Mouse (Mus musculus) midbrain, embryonic 16.5 days (tissue): ENCODE measurements around the gene Cebpb. TPM values are rescaled to one million over a fixed set of nuclear protein-coding genes. Genes with fewer than 3 reads are reported as not detected.
A peak's percentile ranks its signal among the peaks of the same experiment; 100 is the strongest.

ENCODE experiments used
- ATAC-seq: fragments of 200-750 bp; cut with Nextera tagmentation; 2 replicates; pipeline ENCODE4 v1.8.0; 2017; ENCODE audit warnings: moderate TSS enrichment
- H3K27ac ChIP-seq: fragments of 300-500 bp; sonication (generic); 2 replicates; pipeline ENCODE4 v1.5.1; 2014; ENCODE audit warnings: mild to moderate bottlenecking, low read length, mixed read lengths
- H3K27me3 ChIP-seq: fragments of 300-500 bp; sonication (generic); 2 replicates; pipeline ENCODE4 v1.6.1; 2014; ENCODE audit warnings: low read depth, low read length, mixed read lengths; ENCODE audit not compliant: control insufficient read depth, insufficient read depth
- H3K36me3 ChIP-seq: fragments of 300-500 bp; sonication (generic); 2 replicates; pipeline ENCODE4 v1.6.1; 2014; ENCODE audit warnings: mild to moderate bottlenecking, low read length, moderate library complexity, mixed read lengths; ENCODE audit not compliant: control insufficient read depth, insufficient read depth
- H3K4me1 ChIP-seq: fragments of 300-500 bp; sonication (generic); 2 replicates; pipeline ENCODE4 v1.6.1; 2014; ENCODE audit warnings: mild to moderate bottlenecking, low read length, mixed read lengths; ENCODE audit not compliant: control insufficient read depth, insufficient read depth
- H3K4me2 ChIP-seq: fragments of 300-500 bp; sonication (generic); 2 replicates; pipeline ENCODE4 v1.6.1; 2014; ENCODE audit warnings: mild to moderate bottlenecking, low read length, mixed read lengths
- H3K4me3 ChIP-seq: fragments of 300-500 bp; sonication (generic); 2 replicates; pipeline ENCODE4 v1.5.1; 2014; ENCODE audit warnings: low read depth, mild to moderate bottlenecking, low read length, moderate library complexity, mixed read lengths
- H3K9ac ChIP-seq: fragments of 300-500 bp; sonication (generic); 2 replicates; pipeline ENCODE4 v1.6.1; 2014; ENCODE audit warnings: low read depth, low read length, mixed read lengths
- H3K9me3 ChIP-seq: fragments of 300-500 bp; sonication (generic); replicated peaks from 2 replicates; pipeline ENCODE4 v1.6.1; 2014; ENCODE audit warnings: mild to moderate bottlenecking, low read length, mixed read lengths; ENCODE audit not compliant: control insufficient read depth, poor library complexity, severe bottlenecking
- WGBS: fragments of 180-500 bp; shearing (Covaris S2); extraction: QIAGEN DNeasy Blood & Tissue Kit; methylation state at CpG from one replicate; pipeline ENCODE4 v1.1.7; 2014; 5-methylcytosine and 5-hydroxymethylcytosine counted together
- polyA plus RNA-seq: library from polyadenylated mRNA; unstranded; fragments of >200 nt; fragmentation: Nextera tagmentation; extraction: Ambion mirVana; gene quantifications from 2 replicates; pipeline ENCODE4 v1.2.1, GENCODE M21; 2015

Cebpb gene
- polyA plus RNA-seq, 1 experiment from 2014 or later = 0.60 TPM

DNA sequence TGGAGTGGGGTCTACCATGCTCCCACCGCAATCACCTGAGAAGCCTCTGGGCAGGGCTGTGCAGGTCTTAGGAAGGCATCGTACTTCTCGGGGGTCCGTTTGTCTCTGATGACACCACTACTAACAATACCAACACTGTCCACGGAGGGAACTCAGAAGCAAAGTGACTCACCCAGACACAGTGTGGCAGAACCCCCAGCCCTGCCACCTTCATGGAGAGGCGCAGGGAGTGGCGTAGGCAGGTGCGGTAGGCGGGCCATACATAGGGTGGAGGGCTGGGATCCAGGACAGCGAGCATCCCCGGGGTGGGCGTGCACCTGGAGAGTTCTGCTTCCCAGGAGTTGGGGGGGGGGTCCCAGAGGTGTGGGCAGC is 603 bp upstream of the Cebpb start:
- Histone ChIP-seq H3K4me3 (peak overlapping the region; percentile 64), H3K27me3 (peaks cover 45% of the 10 kb centered on the region), H3K4me2 (peak overlapping the region; percentile 87), H3K36me3 (no peaks in the 10 kb centered on the region), H3K9ac (peak overlapping the region; percentile 56; the same call in 1 of the 2 replicates), H3K9me3 (no peaks in the 10 kb centered on the region), H3K4me1 (peaks cover 11% of the 10 kb centered on the region), H3K27ac (no peak overlapping the region)
- ATAC-seq = peak; percentile 50
- WGBS = 26% methylated on average over 12 of the region's 12 CpGs

DNA sequence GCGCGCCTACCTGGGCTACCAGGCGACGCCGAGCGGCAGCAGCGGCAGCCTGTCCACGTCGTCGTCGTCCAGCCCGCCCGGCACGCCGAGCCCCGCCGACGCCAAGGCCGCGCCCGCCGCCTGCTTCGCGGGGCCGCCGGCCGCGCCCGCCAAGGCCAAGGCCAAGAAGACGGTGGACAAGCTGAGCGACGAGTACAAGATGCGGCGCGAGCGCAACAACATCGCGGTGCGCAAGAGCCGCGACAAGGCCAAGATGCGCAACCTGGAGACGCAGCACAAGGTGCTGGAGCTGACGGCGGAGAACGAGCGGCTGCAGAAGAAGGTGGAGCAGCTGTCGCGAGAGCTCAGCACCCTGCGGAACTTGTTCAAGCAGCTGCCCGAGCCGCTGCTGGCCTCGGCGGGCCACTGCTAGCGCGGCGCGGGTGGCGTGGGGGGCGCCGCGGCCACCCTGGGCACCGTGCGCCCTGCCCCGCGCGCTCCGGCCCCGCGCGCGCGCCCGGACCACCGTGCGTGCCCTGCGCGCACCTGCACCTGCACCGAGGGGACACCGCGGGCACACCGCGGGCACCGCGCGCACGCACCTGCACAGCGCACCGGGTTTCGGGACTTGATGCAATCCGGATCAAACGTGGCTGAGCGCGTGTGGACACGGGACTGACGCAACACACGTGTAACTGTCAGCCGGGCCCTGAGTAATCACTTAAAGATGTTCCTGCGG is 945 bp downstream of the Cebpb start, which contains the start of gene Tmem189:
TSS of gene Tmem189 (minus strand) at position 322 of the 718 bp plus-strand sequence.
- under 1% methylated on average over 90 of the region's 99 CpGs for WGBS

DNA sequence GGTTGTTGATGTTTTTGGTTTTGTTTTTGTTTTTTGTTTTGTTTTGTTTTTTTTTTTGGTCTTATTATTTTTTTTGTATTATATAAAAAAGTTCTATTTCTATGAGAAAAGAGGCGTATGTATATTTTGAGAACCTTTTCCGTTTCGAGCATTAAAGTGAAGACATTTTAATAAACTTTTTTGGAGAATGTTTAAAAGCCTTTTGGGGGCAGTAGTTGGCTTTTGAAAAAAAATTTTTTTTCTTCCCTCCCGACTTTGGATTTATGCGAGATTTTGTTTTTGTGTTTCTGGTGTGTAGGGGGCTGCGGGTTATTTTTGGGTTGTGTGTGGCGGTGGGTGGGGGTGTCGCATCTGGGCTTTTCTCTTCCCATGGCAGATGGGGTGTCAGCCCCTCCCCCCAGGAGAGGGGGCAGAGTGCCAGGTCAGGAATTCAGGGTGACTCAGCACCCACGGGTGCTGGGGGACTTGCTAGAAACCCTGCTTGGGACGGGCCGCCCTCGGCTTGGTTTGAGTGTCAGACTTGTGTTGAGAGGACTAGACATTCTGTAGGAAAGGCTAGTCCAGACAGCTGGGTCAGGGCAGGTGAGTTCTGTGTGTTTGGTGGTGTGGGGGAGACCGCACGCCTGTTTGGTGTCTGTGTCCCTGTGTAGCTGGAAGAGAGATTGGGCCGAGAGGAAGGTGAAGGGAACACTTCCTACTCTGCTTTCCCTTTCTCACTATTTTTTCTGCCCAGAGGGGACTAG is 1.7 kb downstream of the Cebpb start:
- Histone ChIP-seq H3K4me3 (peak overlapping the region; percentile 64), H3K9ac (no peak overlapping the region), H3K27ac (no peak overlapping the region), H3K27me3 (peaks cover 44% of the 10 kb centered on the region), H3K9me3 (no peaks in the 10 kb centered on the region), H3K4me2 (peak overlapping the region; percentile 87), H3K4me1 (peaks cover 11% of the 10 kb centered on the region), H3K36me3 (no peaks in the 10 kb centered on the region)
- 62% methylated on average over 15 of the region's 15 CpGs for WGBS
- no peak for ATAC-seq

More for the DNA sequence above, 945 bp downstream of the Cebpb start, which contains the start of gene Tmem189:
- no peaks in the 10 kb centered on the region for H3K36me3 ChIP-seq
- peaks cover 45% of the 10 kb centered on the region for H3K27me3 ChIP-seq
- no peaks in the 10 kb centered on the region for H3K9me3 ChIP-seq
- H3K4me3 ChIP-seq = peak within 1 kb of the TSS; percentile 64
- no peak for ATAC-seq
- H3K9ac ChIP-seq = peak within 1 kb of the TSS; percentile 56
- H3K4me2 ChIP-seq = peak within 1 kb of the TSS; percentile 87
- H3K4me1 ChIP-seq = peaks cover 11% of the 10 kb centered on the region
- no peak within 1 kb of the TSS; the same call in 1 of the 2 replicates for H3K27ac ChIP-seq

DNA sequence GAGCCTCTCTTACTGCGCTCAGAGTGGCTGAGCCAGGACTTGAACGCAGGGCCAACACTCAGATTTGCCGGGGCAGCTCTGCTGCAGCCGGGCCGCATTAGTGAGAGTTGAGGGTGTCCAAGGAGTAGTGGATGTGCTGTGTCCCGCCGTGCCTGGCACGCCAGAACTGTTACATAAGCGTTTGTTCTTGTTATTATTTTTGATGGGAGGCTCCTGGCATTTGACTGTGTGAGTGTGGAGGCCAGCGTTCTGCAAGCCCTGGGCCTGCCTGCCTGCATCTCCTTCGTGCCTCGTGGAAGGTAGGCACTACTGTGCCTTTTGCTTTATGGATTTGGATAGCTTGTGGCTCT is 2.2 kb downstream of the Cebpb start:
- ATAC-seq = no peak
- Histone ChIP-seq H3K4me3 (no peak overlapping the region), H3K9me3 (no peaks in the 10 kb centered on the region), H3K27me3 (peaks cover 41% of the 10 kb centered on the region), H3K4me1 (peaks cover 11% of the 10 kb centered on the region), H3K4me2 (no peak overlapping the region; the same call in 1 of the 2 replicates), H3K27ac (no peak overlapping the region), H3K36me3 (no peaks in the 10 kb centered on the region), H3K9ac (no peak overlapping the region)
- 87% methylated on average over 12 of the region's 12 CpGs for WGBS

DNA sequence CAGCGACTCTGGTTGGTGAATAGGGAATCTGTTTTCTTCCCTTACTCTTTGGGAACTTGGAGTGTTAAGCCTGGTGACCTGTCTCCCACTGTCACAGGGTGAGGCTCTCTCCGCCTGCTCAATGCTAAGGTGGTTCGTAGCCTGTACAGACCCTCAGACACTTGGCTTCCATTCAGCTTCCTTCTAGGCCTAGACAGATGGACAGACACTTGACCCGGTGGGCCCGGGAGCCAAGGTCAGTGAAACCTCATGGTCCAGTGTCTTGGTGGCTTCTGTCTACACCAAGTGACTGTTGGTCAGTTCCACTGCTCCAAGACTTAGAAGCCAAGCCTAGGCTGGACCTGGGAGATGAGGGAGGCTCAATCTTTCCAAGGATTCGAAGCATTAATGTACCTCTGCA is 2.7 kb downstream of the Cebpb start:
- WGBS = 86% methylated on average over 6 of the region's 6 CpGs
- Histone ChIP-seq H3K9ac (no peak overlapping the region), H3K4me2 (no peak overlapping the region), H3K36me3 (no peaks in the 10 kb centered on the region), H3K4me3 (no peak overlapping the region), H3K9me3 (no peaks in the 10 kb centered on the region), H3K27me3 (peaks cover 41% of the 10 kb centered on the region), H3K4me1 (peaks cover 11% of the 10 kb centered on the region), H3K27ac (no peak overlapping the region)
- ATAC-seq = no peak

DNA sequence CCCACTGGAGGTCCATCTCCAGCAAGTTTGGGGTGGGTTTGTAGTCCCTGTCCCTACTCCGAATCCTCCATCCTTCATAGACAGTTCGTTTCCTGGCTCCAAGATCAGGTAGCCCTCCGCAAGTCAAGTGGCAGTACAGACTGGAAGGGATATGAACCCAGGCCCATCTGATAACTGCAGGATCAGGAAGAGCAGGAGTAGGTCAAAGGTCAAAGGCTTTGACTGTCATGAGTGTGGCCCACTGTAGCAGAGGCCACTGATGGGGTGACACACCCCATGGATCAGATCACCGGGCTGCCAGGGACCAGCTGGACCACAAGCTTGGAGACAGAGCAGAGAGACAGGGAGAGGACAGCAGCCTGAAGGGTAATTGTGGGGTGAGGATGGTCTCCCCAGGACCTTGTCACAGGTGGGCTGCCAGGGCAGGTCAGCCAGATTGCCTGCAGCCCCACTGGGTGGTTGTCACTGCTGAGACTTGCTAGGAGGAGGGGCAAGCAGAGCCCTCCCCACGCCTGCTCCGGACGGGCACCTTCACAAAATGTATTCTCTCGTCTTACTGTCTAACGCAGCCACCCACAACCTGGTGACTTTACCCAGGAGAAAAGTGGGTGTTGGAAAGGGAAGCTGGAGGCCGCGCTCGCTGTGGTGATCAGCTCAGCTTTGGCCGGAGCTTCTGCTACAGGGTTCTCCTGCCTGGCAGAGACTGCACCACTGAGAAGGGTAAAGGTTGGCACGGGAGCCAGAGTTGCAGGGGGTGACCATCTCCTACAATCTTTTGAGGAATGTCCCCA is 3.4 kb downstream of the Cebpb start:
- H3K4me3 ChIP-seq = no peak overlapping the region
- H3K4me1 ChIP-seq = peaks cover 11% of the 10 kb centered on the region
- no peaks in the 10 kb centered on the region for H3K9me3 ChIP-seq
- H3K27ac ChIP-seq = no peak overlapping the region
- H3K9ac ChIP-seq = no peak overlapping the region
- ATAC-seq = no peak
- no peak overlapping the region for H3K4me2 ChIP-seq
- H3K36me3 ChIP-seq = no peaks in the 10 kb centered on the region
- H3K27me3 ChIP-seq = peaks cover 41% of the 10 kb centered on the region
- 86% methylated on average over 14 of the region's 14 CpGs for WGBS

DNA sequence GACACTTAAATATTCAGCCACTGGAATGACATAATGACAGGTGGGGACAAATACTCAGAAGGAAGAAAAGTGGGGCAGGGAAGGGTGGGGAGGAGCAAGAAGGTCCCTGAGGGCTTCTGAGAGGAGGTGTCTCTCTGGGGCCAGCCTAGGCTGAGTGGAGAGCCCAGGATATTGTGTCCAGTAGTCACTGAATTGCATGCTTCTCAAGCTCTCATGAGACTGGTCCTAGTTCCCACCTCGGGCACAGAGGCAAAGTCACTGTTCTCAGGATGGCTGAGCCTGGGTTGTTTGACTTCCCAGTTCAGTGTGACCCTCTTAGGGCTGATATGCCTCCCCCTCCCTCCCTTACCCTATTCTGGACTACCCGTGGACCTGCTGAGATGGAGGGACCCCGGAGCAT is 4.1 kb downstream of the Cebpb start:
- 67% methylated on average over 3 of the region's 3 CpGs for WGBS
- Histone ChIP-seq H3K9ac (no peak overlapping the region), H3K27me3 (peaks cover 36% of the 10 kb centered on the region), H3K4me2 (no peak overlapping the region), H3K9me3 (no peaks in the 10 kb centered on the region), H3K27ac (no peak overlapping the region), H3K4me1 (peaks cover 11% of the 10 kb centered on the region), H3K4me3 (no peak overlapping the region), H3K36me3 (no peaks in the 10 kb centered on the region)
- ATAC-seq = no peak

DNA sequence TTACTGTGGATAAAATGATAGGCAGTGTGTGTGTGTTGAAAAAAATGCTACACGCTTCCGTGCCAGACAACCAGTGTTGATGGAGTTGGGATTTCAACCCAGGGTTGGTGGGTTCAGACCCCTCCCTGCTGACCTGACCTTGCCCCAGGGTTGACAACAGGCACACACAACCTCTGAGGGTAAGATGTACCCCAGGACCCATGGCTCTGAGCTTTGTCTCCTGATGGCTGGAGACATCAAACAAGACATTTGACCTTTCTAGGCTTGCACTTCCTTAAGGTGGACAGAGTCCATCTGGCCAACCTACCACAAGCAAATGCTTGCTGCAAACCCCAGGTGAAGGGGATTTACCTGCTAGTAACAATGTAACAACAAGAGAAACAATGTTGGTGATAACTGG is 4.8 kb downstream of the Cebpb start:
- Histone ChIP-seq H3K27ac (no peak overlapping the region), H3K36me3 (no peaks in the 10 kb centered on the region), H3K27me3 (peaks cover 34% of the 10 kb centered on the region), H3K4me1 (peaks cover 6% of the 10 kb centered on the region), H3K9me3 (no peaks in the 10 kb centered on the region), H3K4me2 (no peak overlapping the region), H3K4me3 (no peak overlapping the region), H3K9ac (no peak overlapping the region)
- ATAC-seq = no peak
- WGBS = 95% methylated on average over 2 of the region's 2 CpGs
